Comparison of ENCODE assay signal across 15 mouse cellular contexts in the genomic region with DNA sequence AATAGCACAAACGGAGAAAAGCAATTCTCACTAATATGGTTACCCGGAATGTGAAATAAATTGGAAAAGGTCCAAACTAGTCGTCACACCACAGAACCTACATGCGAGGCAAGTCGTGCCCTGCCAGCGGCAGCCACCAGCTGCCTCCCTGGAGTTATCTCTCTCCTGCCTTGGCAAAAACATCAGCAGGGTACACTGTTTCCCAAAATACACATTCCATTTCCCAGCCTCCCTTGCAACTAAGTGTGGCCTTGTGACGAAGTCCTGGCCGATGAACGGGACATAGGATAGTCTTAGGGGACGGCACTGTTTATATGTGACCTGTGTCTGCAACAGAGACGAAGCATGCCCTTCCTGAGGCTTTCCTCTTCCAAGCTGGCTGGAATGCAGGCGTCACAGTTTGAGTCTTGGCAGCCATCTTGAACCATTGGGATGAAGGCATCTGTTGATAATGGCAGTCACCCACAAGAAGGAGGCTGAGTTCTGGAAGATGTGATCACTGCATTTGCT.
DNase-seq lines count a peak whose midpoint lies in the region; ATAC-seq and TF ChIP-seq lines count a peak whose summit lies in the region.
"Had no signal": no experiment of that assay in that cellular context is flagged by ENCODE, and none has a peak within 500 bp of the region (broad histone marks: within the 10 kb centered on the region; RNA-seq: fewer than 3 reads in every experiment).

No protein-coding gene starts in this region.

- H3K4me1 ChIP-seq in hindbrain, embryonic 14.5 days (replicated peaks; ENCODE audit: control insufficient read depth, insufficient read depth, low read length), result peaks cover 13% of the 10 kb centered on the region
- peaks cover 12% of the 10 kb centered on the region for H3K4me1 ChIP-seq in hindbrain, embryonic 12.5 days
- H3K4me1 ChIP-seq in heart, postnatal 0 days (ENCODE audit: control insufficient read depth, insufficient read depth), result peaks cover 15% of the 10 kb centered on the region

- H3K36me3 ChIP-seq in hindbrain, embryonic 14.5 days (replicated peaks; ENCODE audit: control insufficient read depth, insufficient read depth), result no peaks in the 10 kb centered on the region
- no peaks in the 10 kb centered on the region for H3K36me3 ChIP-seq in hindbrain, embryonic 12.5 days
- H3K36me3 ChIP-seq in heart, postnatal 0 days (replicated peaks; ENCODE audit: control insufficient read depth, insufficient read depth, low read length), result no peaks in the 10 kb centered on the region
- H3K36me3 ChIP-seq: liver, embryonic 13.5 days; midbrain, embryonic 15.5 days; neural tube, embryonic 15.5 days had no signal

- H3K27ac ChIP-seq in hindbrain, embryonic 14.5 days, result peak overlapping the region; percentile 21; the same call in 1 of the 2 replicates
- no peak overlapping the region for H3K27ac ChIP-seq in hindbrain, embryonic 12.5 days
- peak overlapping the region; percentile 43 for H3K27ac ChIP-seq in heart, postnatal 0 days (ENCODE audit: low read depth)
- H3K27ac ChIP-seq: liver, embryonic 13.5 days; midbrain, embryonic 15.5 days; neural tube, embryonic 15.5 days had no signal

- ATAC-seq in hindbrain, embryonic 14.5 days (ENCODE audit: low FRiP score), result no peak
- ATAC-seq in hindbrain, embryonic 12.5 days (ENCODE audit: low FRiP score), result no peak
- ATAC-seq in heart, postnatal 0 days (ENCODE audit: insufficient read depth, low read depth), result peak; percentile 82
- ATAC-seq: midbrain, embryonic 15.5 days had no signal

- no peak overlapping the region for H3K4me2 ChIP-seq in hindbrain, embryonic 14.5 days (replicated peaks)
- no peak overlapping the region for H3K4me2 ChIP-seq in hindbrain, embryonic 12.5 days (replicated peaks)
- H3K4me2 ChIP-seq in heart, postnatal 0 days (ENCODE audit: low read depth, low read length), result no peak overlapping the region
- H3K4me2 ChIP-seq: liver, embryonic 13.5 days; midbrain, embryonic 15.5 days; neural tube, embryonic 15.5 days had no signal

- no peaks in the 10 kb centered on the region for H3K27me3 ChIP-seq in hindbrain, embryonic 14.5 days (ENCODE audit: control insufficient read depth, insufficient read depth, low read length)
- H3K27me3 ChIP-seq in hindbrain, embryonic 12.5 days, result no peaks in the 10 kb centered on the region
- peaks cover 5% of the 10 kb centered on the region; the same call in 1 of the 2 replicates for H3K27me3 ChIP-seq in heart, postnatal 0 days (ENCODE audit: control insufficient read depth, insufficient read depth, low read length)
- H3K27me3 ChIP-seq: CH12.LX; midbrain, embryonic 15.5 days; neural tube, embryonic 15.5 days had no signal

- no peak overlapping the region for H3K9ac ChIP-seq in hindbrain, embryonic 14.5 days
- H3K9ac ChIP-seq in hindbrain, embryonic 12.5 days, result no peak overlapping the region
- H3K9ac ChIP-seq in heart, postnatal 0 days (replicated peaks; ENCODE audit: low read depth, low read length), result no peak overlapping the region
- H3K9ac ChIP-seq: liver, embryonic 13.5 days; midbrain, embryonic 15.5 days; neural tube, embryonic 15.5 days had no signal

- TF ChIP-seq POLR2A in brain, embryonic 14.5 days (IDR thresholded peaks at IDR 0.05; ENCODE audit: borderline replicate concordance, extremely low read depth, insufficient read depth, insufficient read length, poor library complexity, severe bottlenecking), result no peak

- H3K9me3 ChIP-seq in hindbrain, embryonic 14.5 days (ENCODE audit: control insufficient read depth, low read length), result no peaks in the 10 kb centered on the region
- 0 out of 2 replicates have a peak, but pooled peaks cover 3% of the 10 kb centered on the region for H3K9me3 ChIP-seq in hindbrain, embryonic 12.5 days (replicated peaks)
- no peaks in the 10 kb centered on the region for H3K9me3 ChIP-seq in heart, postnatal 0 days (replicated peaks; ENCODE audit: control insufficient read depth, low read length)
- H3K9me3 ChIP-seq: liver, embryonic 13.5 days; midbrain, embryonic 15.5 days; neural tube, embryonic 15.5 days had no signal

- no peak overlapping the region for H3K4me3 ChIP-seq in hindbrain, embryonic 14.5 days (replicated peaks; ENCODE audit: low read length)
- no peak overlapping the region for H3K4me3 ChIP-seq in hindbrain, embryonic 12.5 days
- no peak overlapping the region for H3K4me3 ChIP-seq in heart, postnatal 0 days (ENCODE audit: low read depth, low read length)
- H3K4me3 ChIP-seq: liver, embryonic 13.5 days; midbrain, embryonic 15.5 days; neural tube, embryonic 15.5 days had no signal

- intact Hi-C loops in gastrocnemius, postnatal 36 days (cut with DNase I), result no loop called here

- 73% methylated on average over 12 of the region's 12 CpGs for WGBS in hindbrain, embryonic 14.5 days
- 89% methylated on average over 12 of the region's 12 CpGs for WGBS in hindbrain, embryonic 12.5 days
- WGBS in heart, postnatal 0 days, result 40% methylated on average over 12 of the region's 12 CpGs

- TF ChIP-seq CTCF in brain, embryonic 14.5 days (IDR thresholded peaks at IDR 0.05; ENCODE audit: borderline replicate concordance, extremely low read depth, insufficient read depth, insufficient read length), result no peak
- TF ChIP-seq CTCF in heart, postnatal 0 days (IDR thresholded peaks at IDR 0.05; ENCODE audit: low read depth), result no peak

- TF ChIP-seq EP300 in heart, postnatal 0 days (IDR thresholded peaks at IDR 0.05; ENCODE audit: low read depth), result peak; percentile 76; the same call in 1 of the 2 replicates

- DNase-seq in hindbrain, embryonic 14.5 days (ENCODE audit: low spot score), result no peak
- DNase-seq in brain, embryonic 14.5 days (ENCODE audit: low read depth), result peak; percentile 75
- peak; percentile 77 for DNase-seq in cerebellum, adult 9-11 months
- DNase-seq in heart, postnatal 0 days (ENCODE audit: low spot score), result peak; percentile 88
- DNase-seq in natural killer cell, adult 2 months (ENCODE audit: low spot score in 2 of 2), result no peak
- no peak for DNase-seq in gastrocnemius, postnatal 36 days
- DNase-seq: kidney, adult 18-20 months; kidney, postnatal 4 days; liver, embryonic 13.5 days; lung, postnatal 4 days; right cerebral cortex, postnatal 25 days had no signal

Comparison
In these comparisons a context has a peak if more than half of its experiments do, and no peak if none do; other contexts are left out.
1. DNase-seq: peak in brain, embryonic 14.5 days (single experiment), cerebellum, adult 9-11 months (single experiment) and heart, postnatal 0 days (single experiment); none in hindbrain, embryonic 14.5 days (single experiment), natural killer cell, adult 2 months (0 of 2) and gastrocnemius, postnatal 36 days (0 of 2).